ENCODE assay signal across 8 mouse cellular contexts in genomic region chr10:81596611-81597010, GRCm38 (mm10). TPM values are rescaled to one million over a fixed set of nuclear protein-coding genes. Genes with fewer than 3 reads are reported as not detected.
DNase-seq lines count a peak whose midpoint lies in the region; ATAC-seq and TF ChIP-seq lines count a peak whose summit lies in the region.

No protein-coding gene starts in this region.

- H3K9ac ChIP-seq in heart, embryonic 11.5 days (ENCODE audit: low read depth, low read length) = peak overlapping the region; percentile 67; the same call in 1 of the 2 replicates
- H3K9ac ChIP-seq in limb, embryonic 14.5 days (ENCODE audit: low read depth, low read length, severe bottlenecking) = peak overlapping the region; percentile 29
- no peak overlapping the region for H3K9ac ChIP-seq in neural tube, embryonic 14.5 days (replicated peaks; ENCODE audit: low read depth, low read length)

- peak overlapping the region; percentile 69 for H3K4me2 ChIP-seq in heart, embryonic 11.5 days
- H3K4me2 ChIP-seq in limb, embryonic 14.5 days (replicated peaks; ENCODE audit: low read depth, low read length, severe bottlenecking) = peak overlapping the region; percentile 40
- H3K4me2 ChIP-seq in neural tube, embryonic 14.5 days (ENCODE audit: low read depth, low read length) = peak overlapping the region; percentile 38; the same call in 1 of the 2 replicates

- no peak for TF ChIP-seq POLR2A in limb, embryonic 14.5 days (IDR thresholded peaks at IDR 0.05; ENCODE audit: borderline replicate concordance, extremely low read depth, insufficient read depth, insufficient read length)

- WGBS in heart, embryonic 11.5 days (ENCODE audit: insufficient replicate concordance) = 2% methylated on average over 10 of the region's 10 CpGs
- 0% methylated on average over 10 of the region's 10 CpGs for WGBS in limb, embryonic 14.5 days
- WGBS in neural tube, embryonic 14.5 days = under 1% methylated on average over 10 of the region's 10 CpGs

- peaks cover 16% of the 10 kb centered on the region for H3K27me3 ChIP-seq in heart, embryonic 11.5 days (ENCODE audit: control insufficient read depth, insufficient read depth, low read length)
- no peaks in the 10 kb centered on the region for H3K27me3 ChIP-seq in limb, embryonic 14.5 days (ENCODE audit: control insufficient read depth, insufficient read depth, low read length)
- no peaks in the 10 kb centered on the region; the same call in 1 of the 2 replicates for H3K27me3 ChIP-seq in neural tube, embryonic 14.5 days (ENCODE audit: control insufficient read depth, insufficient read depth, low read length)

- H3K27ac ChIP-seq in heart, embryonic 11.5 days (ENCODE audit: low read depth, low read length) = peak overlapping the region; percentile 67
- peak overlapping the region; percentile 75 for H3K27ac ChIP-seq in limb, embryonic 14.5 days (replicated peaks; ENCODE audit: low read depth, low read length)
- H3K27ac ChIP-seq in neural tube, embryonic 14.5 days (ENCODE audit: low read depth, low read length) = no peak overlapping the region

- no peaks in the 10 kb centered on the region for H3K36me3 ChIP-seq in heart, embryonic 11.5 days (ENCODE audit: control insufficient read depth, insufficient read depth, low read length)
- H3K36me3 ChIP-seq in limb, embryonic 14.5 days (ENCODE audit: control insufficient read depth, insufficient read depth, low read length) = no peaks in the 10 kb centered on the region
- no peaks in the 10 kb centered on the region for H3K36me3 ChIP-seq in neural tube, embryonic 14.5 days (ENCODE audit: control insufficient read depth, insufficient read depth, low read length)

- H3K4me3 ChIP-seq in heart, embryonic 11.5 days (ENCODE audit: low read depth, low read length) = peak overlapping the region; percentile 25
- peak overlapping the region; percentile 10 for H3K4me3 ChIP-seq in limb, embryonic 14.5 days (replicated peaks; ENCODE audit: low read length)
- H3K4me3 ChIP-seq in neural tube, embryonic 14.5 days (ENCODE audit: low read depth, low read length) = no peak overlapping the region

- no peak for ATAC-seq in heart, embryonic 11.5 days (replicated peaks; ENCODE audit: insufficient number of reproducible peaks, low FRiP score, low TSS enrichment)
- ATAC-seq in limb, embryonic 14.5 days (ENCODE audit: low FRiP score, low read depth) = no peak
- ATAC-seq in neural tube, embryonic 14.5 days (ENCODE audit: low read depth) = peak; percentile 21; the same call in 1 of the 2 replicates

- H3K9me3 ChIP-seq in heart, embryonic 11.5 days (replicated peaks; ENCODE audit: control insufficient read depth, low read length) = no peaks in the 10 kb centered on the region
- H3K9me3 ChIP-seq in limb, embryonic 14.5 days (ENCODE audit: control insufficient read depth, low read length) = no peaks in the 10 kb centered on the region
- no peaks in the 10 kb centered on the region for H3K9me3 ChIP-seq in neural tube, embryonic 14.5 days (ENCODE audit: control insufficient read depth, low read length)

- DNase-seq in gastrocnemius, adult 18-20 months (ENCODE audit: low spot score) = peak; percentile 63
- no peak for DNase-seq in gastrocnemius, postnatal 4 days (ENCODE audit: low spot score in 2 of 2)
- DNase-seq in adrenal gland, postnatal 36 days = peak; percentile 48 to 74
- DNase-seq in limb, embryonic 14.5 days (ENCODE audit: low spot score) = peak; percentile 58
- no peak for DNase-seq in left cerebral cortex, adult 9 months (ENCODE audit: low spot score in 2 of 2)
- DNase-seq in spleen, postnatal 4 days (ENCODE audit: low spot score in 2 of 2) = no peak

- H3K4me1 ChIP-seq in heart, embryonic 11.5 days (ENCODE audit: control insufficient read depth, insufficient read depth, low read length) = peaks cover 38% of the 10 kb centered on the region
- peaks cover 49% of the 10 kb centered on the region for H3K4me1 ChIP-seq in limb, embryonic 14.5 days (ENCODE audit: control insufficient read depth, insufficient read depth, low read length)
- H3K4me1 ChIP-seq in neural tube, embryonic 14.5 days (ENCODE audit: control insufficient read depth, insufficient read depth, low read length) = peaks cover 26% of the 10 kb centered on the region

RNA-seq across cellular contexts. Expression of gene Tle6, which starts 4.3 kb away (rescaled TPM):
- 1 to 10 TPM; 4.5 to 6.1 TPM for total RNA-seq in gastrocnemius, adult 18-20 months (2021)
- total RNA-seq in gastrocnemius, postnatal 4 days (2021) = 1 to 10 TPM; 5.2 to 6.6 TPM
- 10 to 100 TPM; 19.2 to 38.3 TPM for total RNA-seq in adrenal gland, postnatal 36 days (2021)
- polyA plus RNA-seq in heart, embryonic 11.5 days (2014; fragmentation: Nextera tagmentation; extraction: Ambion mirVana) = 25.6 and 27.3 TPM in 2 replicates
- polyA plus RNA-seq in limb, embryonic 14.5 days (2012; rRNA removed) = 24.2 and 28.0 TPM in 2 replicates
- polyA plus RNA-seq in limb, embryonic 14.5 days (2014; fragmentation: Nextera tagmentation; extraction: Ambion mirVana) = 9.2 and 16.6 TPM in 2 replicates
- 5.0 and 6.6 TPM in 2 replicates for polyA plus RNA-seq in neural tube, embryonic 14.5 days (2014; fragmentation: Nextera tagmentation; extraction: Ambion mirVana)

RNA-seq across cellular contexts. Expression of gene BC025920, which starts 9.5 kb away (rescaled TPM):
- 1 to 10 TPM; 3.1 to 3.3 TPM for total RNA-seq in gastrocnemius, adult 18-20 months (2021)
- 1 to 10 TPM; 1.2 to 1.7 TPM for total RNA-seq in gastrocnemius, postnatal 4 days (2021)
- 1 to 10 TPM in 1 of 2 experiments, under 1 TPM in 1; 0.70 to 1.1 TPM for total RNA-seq in adrenal gland, postnatal 36 days (2021)
- polyA plus RNA-seq in heart, embryonic 11.5 days (2014; fragmentation: Nextera tagmentation; extraction: Ambion mirVana) = 0.25 and 0.63 TPM in 2 replicates
- 3.8 and 4.0 TPM in 2 replicates for polyA plus RNA-seq in limb, embryonic 14.5 days (2012; rRNA removed)
- polyA plus RNA-seq in limb, embryonic 14.5 days (2014; fragmentation: Nextera tagmentation; extraction: Ambion mirVana) = 0.58 and 0.78 TPM in 2 replicates
- 1.0 and 1.9 TPM in 2 replicates for polyA plus RNA-seq in neural tube, embryonic 14.5 days (2014; fragmentation: Nextera tagmentation; extraction: Ambion mirVana)

RNA-seq across cellular contexts. Expression of gene Tle2, which starts 22.2 kb away (rescaled TPM):
- total RNA-seq in gastrocnemius, adult 18-20 months (2021) = 1 to 10 TPM; 4.9 to 7.4 TPM
- 10 to 100 TPM in 1 of 2 experiments, 1 to 10 TPM in 1; 7.8 to 10.5 TPM for total RNA-seq in gastrocnemius, postnatal 4 days (2021)
- 10 to 100 TPM; 30.1 to 65.0 TPM for total RNA-seq in adrenal gland, postnatal 36 days (2021)
- polyA plus RNA-seq in heart, embryonic 11.5 days (2014; fragmentation: Nextera tagmentation; extraction: Ambion mirVana) = 17.8 and 18.3 TPM in 2 replicates
- polyA plus RNA-seq in limb, embryonic 14.5 days (2012; rRNA removed) = 250 and 345 TPM in 2 replicates
- 38.1 and 52.2 TPM in 2 replicates for polyA plus RNA-seq in limb, embryonic 14.5 days (2014; fragmentation: Nextera tagmentation; extraction: Ambion mirVana)
- polyA plus RNA-seq in neural tube, embryonic 14.5 days (2014; fragmentation: Nextera tagmentation; extraction: Ambion mirVana) = 32.4 and 37.3 TPM in 2 replicates

RNA-seq across cellular contexts. Expression of gene Sirt6, which starts 31.0 kb away (rescaled TPM):
- 1 to 10 TPM; 4.4 to 4.7 TPM for total RNA-seq in gastrocnemius, adult 18-20 months (2021)
- total RNA-seq in gastrocnemius, postnatal 4 days (2021) = 10 to 100 TPM; 13.6 to 18.2 TPM
- total RNA-seq in adrenal gland, postnatal 36 days (2021) = 10 to 100 TPM; 17.6 to 20.8 TPM
- polyA plus RNA-seq in heart, embryonic 11.5 days (2014; fragmentation: Nextera tagmentation; extraction: Ambion mirVana) = 21.5 and 27.3 TPM in 2 replicates
- polyA plus RNA-seq in limb, embryonic 14.5 days (2012; rRNA removed) = 70.7 and 92.4 TPM in 2 replicates
- polyA plus RNA-seq in limb, embryonic 14.5 days (2014; fragmentation: Nextera tagmentation; extraction: Ambion mirVana) = 39.5 and 40.7 TPM in 2 replicates
- 48.9 and 53.6 TPM in 2 replicates for polyA plus RNA-seq in neural tube, embryonic 14.5 days (2014; fragmentation: Nextera tagmentation; extraction: Ambion mirVana)

RNA-seq across cellular contexts. Expression of gene Ankrd24, which starts 31.7 kb away (rescaled TPM):
- total RNA-seq in gastrocnemius, adult 18-20 months (2021) = 10 to 100 TPM; 10.2 to 10.6 TPM
- total RNA-seq in gastrocnemius, postnatal 4 days (2021) = 10 to 100 TPM; 16.0 to 17.7 TPM
- 10 to 100 TPM; 19.2 to 19.7 TPM for total RNA-seq in adrenal gland, postnatal 36 days (2021)
- polyA plus RNA-seq in heart, embryonic 11.5 days (2014; fragmentation: Nextera tagmentation; extraction: Ambion mirVana) = 7.2 and 8.1 TPM in 2 replicates
- polyA plus RNA-seq in limb, embryonic 14.5 days (2012; rRNA removed) = 79.9 and 100 TPM in 2 replicates
- polyA plus RNA-seq in limb, embryonic 14.5 days (2014; fragmentation: Nextera tagmentation; extraction: Ambion mirVana) = 5.3 and 9.6 TPM in 2 replicates
- 10.1 and 16.1 TPM in 2 replicates for polyA plus RNA-seq in neural tube, embryonic 14.5 days (2014; fragmentation: Nextera tagmentation; extraction: Ambion mirVana)

Comparison
In these comparisons a context has a peak if more than half of its experiments do, and no peak if none do; other contexts are left out.
1. DNase-seq: peak in gastrocnemius, adult 18-20 months (single experiment), adrenal gland, postnatal 36 days (2 of 2) and limb, embryonic 14.5 days (single experiment); none in gastrocnemius, postnatal 4 days (0 of 2), left cerebral cortex, adult 9 months (0 of 2) and spleen, postnatal 4 days (0 of 2).
2. Peak in every context shown above with its lines, with median percentiles within 50 percentile points of each other: H3K4me2 ChIP-seq.